Mouse (Mus musculus) retina, embryonic 14.5 days (tissue): ENCODE data around the gene A630001G21Rik.
"Not testable (repeated sequence)": the region's sequence is repeated elsewhere in the genome, so short reads cannot be mapped to it uniquely, and the experiment has no call there.

Experiments used
- DNase-seq: peaks from one replicate; pipeline ENCODE4 v3.0.0-alpha.2; 2015; ENCODE audit warnings: low spot score

Gene A630001G21Rik

DNA sequence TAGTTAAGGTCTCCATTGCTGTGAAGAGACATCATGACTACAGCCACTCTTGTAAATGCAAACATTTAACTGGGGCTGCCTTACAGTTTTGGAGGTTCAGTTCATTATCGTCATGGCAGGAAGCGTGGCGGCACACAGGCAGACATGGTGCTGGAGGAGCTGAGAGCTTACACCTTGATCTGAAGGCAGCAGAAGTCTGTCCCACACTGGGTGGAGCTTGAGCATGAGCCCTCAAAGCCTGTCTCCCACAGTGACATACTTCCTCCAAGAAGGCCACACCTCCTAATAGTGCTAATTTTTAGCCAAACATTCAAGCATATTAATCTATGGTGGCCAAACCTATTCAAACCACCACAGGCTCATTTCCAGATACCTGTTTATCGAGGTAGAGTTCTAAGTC lies at the start of gene A630001G21Rik:
Gene A630001G21Rik (minus strand): TSS at position 208 of the 400 bp plus-strand sequence.
- DNase-seq = no peak

DNA sequence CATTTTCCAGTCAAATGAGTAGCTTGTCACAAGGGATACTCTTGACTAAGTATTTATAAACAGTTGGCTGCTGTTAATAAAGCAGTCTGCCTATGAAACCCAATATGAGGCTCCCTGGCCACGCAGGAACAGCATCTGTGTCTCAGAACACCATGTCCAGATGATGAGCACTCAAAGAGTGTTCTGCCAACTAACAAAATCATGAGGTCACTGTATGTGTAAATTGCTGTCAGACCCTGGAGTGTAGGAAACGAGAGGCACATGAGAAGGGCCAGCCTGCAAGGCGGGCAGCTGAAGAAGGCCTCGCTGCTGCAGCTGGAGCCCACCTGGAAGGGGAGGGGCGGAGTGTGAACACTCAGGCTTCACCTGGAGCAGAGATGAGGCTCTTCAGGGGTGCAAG lies 48.7 kb upstream of the A630001G21Rik start:
- no peak for DNase-seq

DNA sequence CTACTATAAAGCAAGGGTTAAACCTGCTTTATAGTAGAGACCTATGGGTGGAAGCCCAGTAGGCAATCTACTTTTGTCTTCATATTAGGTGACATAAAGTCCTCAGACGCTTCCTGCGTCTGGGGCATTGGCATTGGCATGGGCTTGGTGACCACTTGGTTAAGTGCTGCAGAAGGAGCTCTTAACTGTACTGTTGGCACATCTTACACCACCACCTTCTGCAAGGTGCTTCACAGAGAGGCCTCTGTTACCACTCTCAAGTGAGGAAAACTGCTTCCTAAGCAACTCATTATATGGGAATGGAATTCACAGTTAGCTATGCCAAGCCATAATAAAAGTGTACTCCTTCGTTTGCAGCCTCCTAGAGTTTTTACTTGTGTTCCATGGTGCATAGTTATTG lies 46.5 kb upstream of the A630001G21Rik start:
- DNase-seq = no peak

- DNase-seq = no peak
These were observed 43.8 kb upstream of the A630001G21Rik start for GRCm38 (mm10) chr1:85822239-85822638.

- DNase-seq = no peak
These were observed 41.3 kb upstream of the A630001G21Rik start for GRCm38 (mm10) chr1:85819695-85820094.

GRCm38 (mm10) chr1:85818121-85818520 lies 39.7 kb upstream of the A630001G21Rik start:
- no peak for DNase-seq

DNA sequence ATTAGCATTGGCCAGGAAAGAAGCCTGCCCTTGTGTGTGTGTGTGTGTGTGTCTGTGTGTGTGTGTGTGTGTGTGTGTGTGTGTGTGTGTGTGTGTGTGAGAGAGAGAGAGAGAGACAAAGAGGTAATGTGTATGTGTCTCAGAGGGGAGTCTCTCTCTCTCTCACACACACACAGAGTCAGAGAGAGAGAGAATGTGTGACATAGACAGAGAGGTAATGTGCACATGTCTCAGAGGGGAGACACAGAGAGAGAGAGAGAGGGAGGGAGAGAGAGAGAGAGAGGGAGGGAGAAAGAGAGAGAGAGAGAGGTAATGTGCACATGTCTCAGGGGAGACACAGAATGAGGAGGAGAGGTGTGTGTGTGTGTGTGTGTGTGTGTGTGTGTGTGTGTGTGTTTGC lies 35.8 kb upstream of the A630001G21Rik start:
- not testable (repeated sequence) for DNase-seq

GRCm38 (mm10) chr1:85810787-85811186 lies 32.3 kb upstream of the A630001G21Rik start:
- no peak for DNase-seq

GRCm38 (mm10) chr1:85810343-85810742 lies 31.9 kb upstream of the A630001G21Rik start:
- no peak for DNase-seq

GRCm38 (mm10) chr1:85809256-85809655 lies 30.8 kb upstream of the A630001G21Rik start:
- no peak for DNase-seq

GRCm38 (mm10) chr1:85804551-85804950 lies 26.1 kb upstream of the A630001G21Rik start:
- no peak for DNase-seq

- no peak for DNase-seq
These were observed 24.1 kb upstream of the A630001G21Rik start for GRCm38 (mm10) chr1:85802517-85802916.

GRCm38 (mm10) chr1:85799776-85800175 lies 21.3 kb upstream of the A630001G21Rik start:
- no peak for DNase-seq

- DNase-seq = no peak
These were observed 16.8 kb upstream of the A630001G21Rik start for GRCm38 (mm10) chr1:85795196-85795595.

DNA sequence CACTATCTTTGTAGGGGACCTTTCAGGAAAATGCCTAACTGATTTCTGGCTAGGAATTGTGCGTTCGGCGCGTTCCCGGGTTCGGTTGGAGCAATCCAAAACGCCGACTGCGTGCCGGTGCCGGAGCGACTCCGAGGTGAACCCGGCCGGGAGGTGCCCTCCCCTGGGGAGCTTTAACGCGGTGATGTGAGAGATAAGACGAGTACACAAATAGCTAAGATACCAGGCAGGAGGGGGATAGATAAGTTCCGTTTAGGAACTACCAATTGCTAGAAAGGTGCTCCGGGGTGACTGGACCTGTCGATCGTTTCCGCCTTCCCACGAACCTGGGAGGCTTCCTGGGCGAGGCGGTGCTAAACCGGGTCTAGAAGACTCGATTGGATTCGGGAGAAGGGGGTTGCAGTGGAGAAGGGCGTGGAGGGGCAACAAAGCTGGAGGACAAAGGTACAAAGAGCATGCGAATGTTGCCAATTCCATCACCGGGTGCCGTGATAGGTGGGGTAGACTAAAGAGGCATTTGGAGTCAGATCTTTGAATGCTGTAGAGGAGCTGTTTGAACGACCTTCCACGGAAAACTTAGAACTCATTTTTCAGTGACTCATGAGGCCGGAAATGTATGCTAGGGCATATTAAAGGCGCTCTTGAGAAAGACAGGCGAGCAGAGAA lies 15.8 kb upstream of the A630001G21Rik start:
- peak; percentile 53 for DNase-seq

GRCm38 (mm10) chr1:85793208-85794105 lies 15.0 kb upstream of the A630001G21Rik start, which contains the start of gene Cab39:
Gene Cab39 (plus strand): TSS chr1:85793441.
- peak; percentile 93 for DNase-seq

- no peak for DNase-seq
These were observed 13.0 kb upstream of the A630001G21Rik start for GRCm38 (mm10) chr1:85791476-85791875.

DNA sequence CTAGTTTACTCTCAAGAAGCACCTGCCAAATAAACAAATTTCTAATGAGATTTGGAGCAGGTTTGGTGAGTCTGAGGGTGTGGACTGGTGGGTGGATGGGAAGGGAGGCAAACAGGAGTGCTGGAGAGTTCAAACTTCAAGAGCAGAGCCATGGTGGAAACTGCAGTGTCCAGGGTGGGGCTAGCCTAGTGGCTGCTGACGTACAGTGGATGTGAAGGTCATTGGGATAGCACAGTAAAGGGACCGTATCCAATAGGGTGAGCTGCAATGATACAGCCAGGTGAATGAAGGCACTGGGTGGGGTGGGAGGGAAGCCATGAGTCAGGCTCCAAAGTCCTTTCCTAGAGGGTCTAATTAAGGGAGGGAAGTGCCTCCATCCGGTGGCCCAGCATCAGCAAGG lies 12.1 kb upstream of the A630001G21Rik start:
- DNase-seq = no peak

DNA sequence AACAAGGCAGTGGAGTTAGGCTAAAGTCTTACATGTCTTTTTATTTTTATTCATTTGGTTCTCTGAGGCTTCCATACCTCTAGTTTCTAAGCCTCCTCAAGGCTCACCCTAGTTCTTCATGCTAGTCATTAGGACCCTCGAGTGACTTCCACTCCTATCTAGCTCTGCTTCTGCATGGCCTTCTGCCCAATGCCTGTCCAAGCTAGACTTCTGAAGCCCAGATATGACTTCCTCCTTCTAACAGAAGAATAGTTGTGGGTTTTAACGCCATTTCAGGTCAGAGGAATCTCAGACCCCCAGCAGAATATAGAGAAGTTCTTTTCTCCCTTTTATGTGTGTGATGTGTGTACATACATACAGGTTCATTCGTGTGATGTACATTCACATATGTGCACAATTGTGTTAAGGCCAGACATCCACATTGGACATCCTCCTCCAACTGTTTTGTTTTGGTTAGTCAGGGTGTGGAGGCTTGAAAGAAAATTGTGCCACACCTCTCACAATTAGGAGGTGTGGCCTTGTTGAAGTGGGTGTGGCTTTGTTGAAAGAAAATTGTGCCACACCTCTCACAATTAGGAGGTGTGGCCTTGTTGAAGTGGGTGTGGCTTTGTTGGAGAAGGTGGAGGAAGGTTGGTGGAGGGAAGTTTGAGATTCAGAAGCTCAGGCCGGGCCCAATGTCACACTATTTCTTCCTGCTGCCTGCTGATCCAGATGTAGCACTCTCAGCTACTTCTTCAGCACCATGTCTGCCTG lies 1.2 kb upstream of the A630001G21Rik start:
- no peak for DNase-seq

DNA sequence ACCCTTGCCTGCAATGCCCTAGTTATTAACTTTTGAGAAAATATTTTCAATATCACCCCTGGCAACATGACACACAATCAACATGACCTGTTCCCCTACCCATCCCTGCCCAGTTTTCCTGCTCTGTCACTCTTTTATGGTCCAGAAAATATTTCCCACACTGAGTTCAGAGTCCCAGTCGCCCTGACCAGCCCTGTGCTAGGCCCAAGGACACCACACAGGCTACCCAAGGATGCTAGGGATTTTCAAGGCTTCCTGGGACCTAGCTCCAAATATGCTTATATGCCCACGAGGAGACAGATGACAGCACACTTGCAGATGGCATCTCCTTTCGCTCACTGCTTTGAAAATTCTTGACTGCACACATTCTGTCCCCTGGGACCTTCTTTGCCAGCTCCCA lies 569 bp upstream of the A630001G21Rik start:
- no peak for DNase-seq

DNA sequence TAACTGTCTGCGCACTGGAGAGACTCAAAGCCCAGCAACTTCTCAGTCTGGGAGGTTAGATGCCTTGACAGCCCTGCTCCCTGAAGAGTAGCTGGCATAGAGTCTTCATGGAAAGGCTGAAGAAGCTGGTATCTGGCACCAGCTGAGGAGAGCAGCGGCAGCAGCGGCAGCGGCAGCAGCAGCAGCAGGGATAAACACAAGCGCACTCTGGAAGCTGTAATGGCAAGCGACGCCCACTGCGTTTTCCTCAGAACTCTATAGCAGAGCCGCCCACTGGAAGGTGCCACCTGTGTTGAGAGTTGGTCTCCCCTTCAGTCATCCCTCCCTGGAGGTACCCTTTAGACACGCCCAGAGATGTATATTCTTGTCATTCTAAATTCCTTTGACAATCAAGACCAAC lies 2.3 kb downstream of the A630001G21Rik start:
- no peak for DNase-seq

- no peak for DNase-seq
These were observed 3.3 kb downstream of the A630001G21Rik start for GRCm38 (mm10) chr1:85775136-85775535.
